Mouse (Mus musculus) bone marrow macrophage, adult 2 months (primary cell): Measurements from ENCODE around the gene Hsd17b14. TPM values are rescaled to one million over a fixed set of nuclear protein-coding genes. Genes with fewer than 3 reads are reported as not detected.

ENCODE experiments used
- H3K27ac ChIP-seq: 2 replicates; pipeline ENCODE4 v1.5.1; 2012; ENCODE audit warnings: low read depth, low read length; ENCODE audit not compliant: insufficient read depth
- H3K4me1 ChIP-seq: 2 replicates; pipeline ENCODE4 v1.6.1; 2012; ENCODE audit warnings: low read length; ENCODE audit not compliant: control insufficient read depth, insufficient read depth
- H3K4me3 ChIP-seq: 2 replicates; pipeline ENCODE4 v1.5.1; 2012; ENCODE audit warnings: mild to moderate bottlenecking, low read length, moderate library complexity; ENCODE audit not compliant: insufficient read depth
- CTCF ChIP-seq: IDR thresholded peaks from 2 replicates; pipeline ENCODE4 v1.5.1; 2012; ENCODE audit warnings: low read depth, mild to moderate bottlenecking, low read length, moderate library complexity
- POLR2A ChIP-seq: IDR thresholded peaks from 2 replicates; pipeline ENCODE4 v1.6.1; 2012; ENCODE audit warnings: mild to moderate bottlenecking, low read depth, low read length, borderline replicate concordance
- polyA plus RNA-seq: library from polyadenylated mRNA; stranded (reverse); fragments of >200 nt; gene quantifications from 2 replicates; pipeline ENCODE4 v1.2.4, GENCODE M21; 2012; ENCODE audit not compliant: missing spikeins, insufficient read depth, insufficient read length

The Hsd17b14 gene
- polyA plus RNA-seq, 1 experiment: 2.0 TPM

GRCm38 (mm10) chr7:45595176-45595575 lies 40.5 kb downstream of the Hsd17b14 start:
- Histone ChIP-seq H3K27ac (no peak overlapping the region), H3K4me3 (no peak overlapping the region), H3K4me1 (peaks cover 18% of the 10 kb centered on the region)
- TF ChIP-seq CTCF: no peak
- TF ChIP-seq POLR2A: no peak

DNA sequence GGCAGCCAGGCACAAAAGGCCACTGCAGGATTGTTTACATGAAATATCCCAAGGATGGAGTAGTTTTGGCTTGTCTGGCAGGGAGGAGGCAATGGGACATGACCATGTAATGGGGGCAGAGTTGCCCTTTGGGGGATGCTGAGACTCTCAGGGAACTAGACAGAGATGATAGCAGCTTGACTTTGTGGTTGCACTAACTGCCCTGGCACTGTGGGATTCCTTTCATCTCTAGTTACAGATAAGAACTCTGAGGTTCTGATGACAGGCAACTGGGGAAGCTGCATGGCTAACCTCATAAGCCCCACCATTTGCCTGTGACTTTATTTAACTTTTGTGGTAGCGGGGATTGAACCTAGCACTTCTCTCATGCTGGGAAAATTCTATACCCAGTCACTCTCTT lies 41.4 kb downstream of the Hsd17b14 start:
- peaks cover 12% of the 10 kb centered on the region for H3K4me1 ChIP-seq
- H3K4me3 ChIP-seq: no peak overlapping the region
- TF ChIP-seq CTCF: no peak
- no peak for TF ChIP-seq POLR2A
- no peak overlapping the region for H3K27ac ChIP-seq

DNA sequence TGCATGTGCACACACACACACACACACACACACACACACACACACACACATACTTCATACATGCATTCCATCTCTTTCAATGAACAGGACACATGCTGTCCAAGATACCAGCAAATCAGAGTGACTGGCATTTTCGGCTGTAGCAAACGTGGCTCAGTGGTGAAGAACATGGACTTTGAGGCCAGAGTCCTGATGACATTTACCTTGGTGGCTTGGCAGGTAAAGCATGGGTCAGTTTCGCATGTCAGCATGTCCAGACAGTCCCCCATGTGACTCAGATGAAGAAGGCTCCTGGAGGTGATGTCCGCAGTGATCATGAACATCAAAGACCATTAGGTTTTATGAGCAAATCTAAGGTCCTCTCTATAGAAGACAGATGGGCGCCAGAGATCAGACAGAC lies 42.3 kb downstream of the Hsd17b14 start:
- Histone ChIP-seq H3K4me3 (no peak overlapping the region), H3K27ac (no peak overlapping the region), H3K4me1 (peaks cover 7% of the 10 kb centered on the region)
- TF ChIP-seq POLR2A (no peak), CTCF (no peak)

DNA sequence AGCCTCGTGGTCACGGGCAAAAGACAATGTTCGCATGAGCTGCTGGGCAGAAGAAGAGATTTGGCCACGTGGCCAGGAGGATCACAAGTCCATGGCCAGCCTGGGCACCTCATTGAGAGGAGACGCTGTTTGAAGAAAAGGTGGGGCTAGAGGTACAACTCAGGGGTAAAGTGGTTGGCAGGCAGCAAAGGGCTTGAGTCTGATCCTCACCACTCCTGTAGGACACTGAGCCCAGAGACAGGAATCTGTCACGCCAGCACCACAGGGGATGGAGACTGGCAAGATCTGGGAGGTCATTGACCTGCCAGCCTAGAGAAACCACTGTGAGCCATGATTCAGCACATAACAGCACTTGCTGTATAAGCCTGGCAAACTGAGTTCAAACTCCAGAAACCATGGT lies 42.8 kb downstream of the Hsd17b14 start:
- peaks cover 2% of the 10 kb centered on the region for H3K4me1 ChIP-seq
- no peak overlapping the region for H3K27ac ChIP-seq
- H3K4me3 ChIP-seq: no peak overlapping the region
- TF ChIP-seq POLR2A: no peak
- TF ChIP-seq CTCF: no peak

- Histone ChIP-seq H3K27ac (no peak overlapping the region), H3K4me3 (no peak overlapping the region), H3K4me1 (no peaks in the 10 kb centered on the region)
- TF ChIP-seq POLR2A: no peak
- TF ChIP-seq CTCF: no peak
These were observed 44.5 kb downstream of the Hsd17b14 start for GRCm38 (mm10) chr7:45598960-45599879.

DNA sequence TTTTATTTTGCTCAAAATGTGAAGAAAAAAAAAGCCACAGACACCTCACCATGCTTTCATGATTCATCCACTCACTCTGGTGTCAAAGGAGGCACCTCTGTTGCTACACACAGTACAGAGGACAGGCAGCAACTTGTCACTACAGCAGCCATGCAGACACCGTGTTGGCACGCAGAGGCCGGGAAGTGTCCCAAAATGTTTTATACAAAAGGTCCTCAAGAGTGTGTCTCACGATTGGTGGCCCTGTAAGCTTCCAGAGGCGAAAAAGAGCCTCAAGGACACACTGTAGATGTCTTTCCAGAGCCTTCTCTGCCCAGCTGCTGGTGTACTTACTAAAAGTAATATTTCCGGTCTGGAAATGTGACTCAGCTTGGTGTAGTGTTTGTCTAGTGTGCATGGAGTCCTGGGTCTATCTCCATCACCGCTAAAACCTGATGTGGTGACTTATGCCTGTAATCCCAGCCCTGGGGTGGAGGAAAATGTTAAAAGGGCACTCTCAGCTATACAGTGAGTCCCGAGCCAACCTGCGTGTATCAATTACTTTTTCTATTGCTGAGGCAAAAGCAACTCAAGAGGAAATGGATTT lies 51.1 kb downstream of the Hsd17b14 start:
- TF ChIP-seq CTCF: no peak
- TF ChIP-seq POLR2A: no peak
- Histone ChIP-seq H3K4me1 (peaks cover 2% of the 10 kb centered on the region; the same call in 1 of the 2 replicates), H3K27ac (no peak overlapping the region)

GRCm38 (mm10) chr7:45609511-45609910 lies 54.8 kb downstream of the Hsd17b14 start:
- TF ChIP-seq CTCF: no peak
- TF ChIP-seq POLR2A: no peak
- Histone ChIP-seq H3K27ac (no peak overlapping the region), H3K4me1 (peaks cover 5% of the 10 kb centered on the region; the same call in 1 of the 2 replicates), H3K4me3 (no peak overlapping the region)

More for the DNA sequence above, 51.1 kb downstream of the Hsd17b14 start:
- H3K4me3 ChIP-seq: no peak overlapping the region

DNA sequence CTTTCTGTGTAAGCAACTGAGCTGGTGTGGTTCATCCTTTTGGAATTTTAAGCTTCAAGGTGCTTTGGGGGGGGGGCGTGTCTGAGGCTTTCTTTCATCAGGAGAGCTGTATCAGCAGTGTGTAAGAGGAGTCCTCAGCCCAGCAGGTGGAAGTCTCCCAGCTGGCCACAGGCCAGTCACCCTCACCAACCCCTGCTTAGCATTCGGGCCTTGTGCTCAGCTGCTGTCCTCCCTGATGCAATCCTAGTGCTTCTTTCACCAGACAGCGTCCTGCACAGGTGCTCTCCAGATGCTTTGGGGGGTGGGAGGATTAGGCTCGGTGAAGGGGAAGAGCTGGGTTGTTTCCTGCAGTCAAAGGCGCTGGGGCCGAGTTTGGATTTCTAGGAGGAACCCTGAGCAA lies 61.6 kb downstream of the Hsd17b14 start:
- H3K27ac ChIP-seq: no peak overlapping the region
- H3K4me1 ChIP-seq: peaks cover under 1% of the 10 kb centered on the region; the same call in 1 of the 2 replicates
- H3K4me3 ChIP-seq: no peak overlapping the region
- TF ChIP-seq CTCF: no peak
- TF ChIP-seq POLR2A: no peak

DNA sequence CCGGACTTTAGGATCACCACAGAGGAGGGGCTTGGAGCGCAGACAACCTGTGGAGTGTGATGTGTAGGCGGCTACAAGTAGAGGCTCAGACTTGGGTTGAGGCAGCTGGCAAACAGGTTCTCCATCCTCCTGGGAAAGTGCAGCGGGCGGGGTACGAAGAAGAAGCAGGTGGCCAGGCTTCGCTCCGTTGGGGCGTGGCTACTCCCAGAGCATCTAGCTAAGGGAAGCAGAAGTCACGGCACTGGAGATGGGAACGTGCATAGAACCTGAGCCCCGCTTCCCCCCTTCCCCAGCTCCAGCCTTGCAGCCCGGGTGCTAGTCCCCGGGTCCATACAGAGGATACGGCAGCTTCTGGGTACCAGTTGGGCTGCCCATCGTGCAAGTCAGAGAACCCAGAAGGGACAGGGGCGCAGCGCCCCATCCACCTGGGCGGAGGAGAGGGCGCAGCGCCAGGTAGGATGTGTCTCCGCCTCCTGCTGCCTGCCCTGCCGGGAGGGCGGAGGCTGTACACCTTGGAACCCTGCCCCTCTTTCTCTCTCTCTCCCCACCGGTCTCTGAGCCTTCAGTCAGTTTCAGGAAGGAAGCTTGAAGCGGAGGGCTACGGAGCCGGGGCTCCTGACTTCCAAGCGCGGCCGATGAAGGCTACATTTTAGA lies 62.5 kb downstream of the Hsd17b14 start, which contains the start of gene Fut1:
Gene Fut1 (plus strand): TSS at position 248 of the 654 bp plus-strand sequence.
- H3K4me3 ChIP-seq: no peak within 1 kb of the TSS
- TF ChIP-seq CTCF (no peak), POLR2A (no peak)

More for the DNA sequence above, 62.5 kb downstream of the Hsd17b14 start, which contains the start of gene Fut1:
- H3K27ac ChIP-seq: no peak within 1 kb of the TSS
- H3K4me1 ChIP-seq: no peaks in the 10 kb centered on the region

Other genes with a start within 250 kb of the Hsd17b14 start
- 14.1 and 16.0 TPM in 2 replicates for gene Trpm4, start 221.1 kb upstream of the Hsd17b14 start, polyA plus RNA-seq
- not detected in 2 replicates for gene Hrc, start 219.6 kb upstream of the Hsd17b14 start, polyA plus RNA-seq
- 1.6 and 1.8 TPM in 2 replicates for gene Ppfia3, start 187.9 kb upstream of the Hsd17b14 start, polyA plus RNA-seq
- 3.0 and 3.6 TPM in 2 replicates for gene Lin7b, start 184.3 kb upstream of the Hsd17b14 start, polyA plus RNA-seq
- 385 and 416 TPM in 2 replicates for gene Snrnp70, start 159.2 kb upstream of the Hsd17b14 start, polyA plus RNA-seq
- not detected in 2 replicates for gene Kcna7, start 149.2 kb upstream of the Hsd17b14 start, polyA plus RNA-seq
- not detected in 2 replicates for gene Ntf5, start 141.2 kb upstream of the Hsd17b14 start, polyA plus RNA-seq
- not detected in 2 replicates for gene Lhb, start 134.1 kb upstream of the Hsd17b14 start, polyA plus RNA-seq
- 12.8 and 14.3 TPM in 2 replicates for gene Gys1, start 120.0 kb upstream of the Hsd17b14 start, polyA plus RNA-seq
- gene Ruvbl2, start 116.8 kb upstream of the Hsd17b14 start, polyA plus RNA-seq: 26.0 and 43.8 TPM in 2 replicates
- 18,510 and 20,120 TPM in 2 replicates for gene Ftl1, start 95.0 kb upstream of the Hsd17b14 start, polyA plus RNA-seq
- 196 and 209 TPM in 2 replicates for gene Bax, start 88.0 kb upstream of the Hsd17b14 start, polyA plus RNA-seq
- gene Tulp2, start 73.0 kb upstream of the Hsd17b14 start, polyA plus RNA-seq: not detected in 2 replicates
- 1.1 TPM in 1 of 2 replicates, not detected in the other for gene Gm45808, start 68.1 kb upstream of the Hsd17b14 start, polyA plus RNA-seq
- gene Dhdh, start 66.1 kb upstream of the Hsd17b14 start, polyA plus RNA-seq: 22.0 and 25.4 TPM in 2 replicates
- gene Nucb1, start 44.5 kb upstream of the Hsd17b14 start, polyA plus RNA-seq: 278 and 296 TPM in 2 replicates
- 21.3 and 26.7 TPM in 2 replicates for gene Ppp1r15a, start 28.6 kb upstream of the Hsd17b14 start, polyA plus RNA-seq
- 1.0 and 1.6 TPM in 2 replicates for gene Plekha4, start 28.6 kb upstream of the Hsd17b14 start, polyA plus RNA-seq
- gene Bcat2, start 15.3 kb downstream of the Hsd17b14 start, polyA plus RNA-seq: 87.0 and 93.0 TPM in 2 replicates
- gene Fgf21, start 60.6 kb downstream of the Hsd17b14 start, polyA plus RNA-seq: not detected in 2 replicates
- gene Fut1, start 62.4 kb downstream of the Hsd17b14 start, polyA plus RNA-seq: not detected in 2 replicates
- not detected in 2 replicates for gene Izumo1, start 66.9 kb downstream of the Hsd17b14 start, polyA plus RNA-seq
- gene Rasip1, start 72.6 kb downstream of the Hsd17b14 start, polyA plus RNA-seq: 0.40 TPM in 1 of 2 replicates, not detected in the other
- not detected in 2 replicates for gene Mamstr, start 85.1 kb downstream of the Hsd17b14 start, polyA plus RNA-seq
- not detected in 2 replicates for gene Fut2, start 111.5 kb downstream of the Hsd17b14 start, polyA plus RNA-seq
- gene Ntn5, start 129.1 kb downstream of the Hsd17b14 start, polyA plus RNA-seq: not detected in 2 replicates
- not detected in 2 replicates for gene Sec1, start 139.5 kb downstream of the Hsd17b14 start, polyA plus RNA-seq
- 1.3 and 1.9 TPM in 2 replicates for gene Car11, start 144.9 kb downstream of the Hsd17b14 start, polyA plus RNA-seq
- 85.2 and 85.6 TPM in 2 replicates for gene Dbp, start 150.2 kb downstream of the Hsd17b14 start, polyA plus RNA-seq
- 802 and 833 TPM in 2 replicates for gene Rpl18, start 160.6 kb downstream of the Hsd17b14 start, polyA plus RNA-seq
- 51.2 and 56.1 TPM in 2 replicates for gene Sphk2, start 163.1 kb downstream of the Hsd17b14 start, polyA plus RNA-seq
- gene Fam83e, start 166.3 kb downstream of the Hsd17b14 start, polyA plus RNA-seq: not detected in 2 replicates
- gene Spaca4, start 170.9 kb downstream of the Hsd17b14 start, polyA plus RNA-seq: not detected in 2 replicates
- gene Lmtk3, start 228.8 kb downstream of the Hsd17b14 start, polyA plus RNA-seq: 0.16 TPM in 1 of 2 replicates, not detected in the other
- 1.5 TPM in 1 of 2 replicates, not detected in the other for gene Sult2b1, start 229.8 kb downstream of the Hsd17b14 start, polyA plus RNA-seq